Mouse (Mus musculus): ENCODE data around the gene Rhebl1. TPM values are rescaled to one million over a fixed set of nuclear protein-coding genes. Genes with fewer than 3 reads are reported as not detected.

Gene Rhebl1
- polyA plus RNA-seq, 1 experiment = 9.8 TPM

GRCm38 (mm10) chr15:98845149-98845548, 49.2 kb downstream of the Rhebl1 start:
- 0 out of 2 replicates have a peak overlapping the region, but pooled peaks have one; percentile 23 for H3K27ac ChIP-seq (ENCODE audit: control insufficient read depth, insufficient read depth, low read depth, low read length, poor library complexity)
- no peaks in the 10 kb centered on the region for H3K4me1 ChIP-seq (ENCODE audit: control insufficient read depth, insufficient read depth, low read length)
- TF ChIP-seq POLR2A (IDR thresholded peaks at IDR 0.05; ENCODE audit: borderline replicate concordance, control insufficient read depth, low read depth, low read length) (no peak), CTCF (IDR thresholded peaks at IDR 0.05; ENCODE audit: control insufficient read depth, insufficient read depth, low read length) (no peak)
- no peak overlapping the region for H3K4me3 ChIP-seq (replicated peaks; ENCODE audit: control insufficient read depth, low read depth, low read length)
- WGBS = 86% methylated on average over 2 of the region's 2 CpGs

- no peak for TF ChIP-seq POLR2A (IDR thresholded peaks at IDR 0.05; ENCODE audit: borderline replicate concordance, control insufficient read depth, low read depth, low read length)
- no peak for TF ChIP-seq CTCF (IDR thresholded peaks at IDR 0.05; ENCODE audit: control insufficient read depth, insufficient read depth, low read length)
- no peak overlapping the region for H3K4me3 ChIP-seq (replicated peaks; ENCODE audit: control insufficient read depth, low read depth, low read length)
- no peaks in the 10 kb centered on the region for H3K4me1 ChIP-seq (ENCODE audit: control insufficient read depth, insufficient read depth, low read length)
- H3K27ac ChIP-seq (ENCODE audit: control insufficient read depth, insufficient read depth, low read depth, low read length, poor library complexity) = no peak overlapping the region
- 88% methylated on average over 11 of the region's 11 CpGs for WGBS
Observed at GRCm38 (mm10) chr15:98843595-98844223, 50.6 kb downstream of the Rhebl1 start.

GRCm38 (mm10) chr15:98839671-98840585, 54.4 kb downstream of the Rhebl1 start:
- peaks cover 1% of the 10 kb centered on the region; the same call in 1 of the 2 replicates for H3K4me1 ChIP-seq (ENCODE audit: control insufficient read depth, insufficient read depth, low read length)

GRCm38 (mm10) chr15:98839161-98839560, 55.2 kb downstream of the Rhebl1 start:
- Histone ChIP-seq H3K4me1 (ENCODE audit: control insufficient read depth, insufficient read depth, low read length) (peaks cover 1% of the 10 kb centered on the region; the same call in 1 of the 2 replicates), H3K27ac (ENCODE audit: control insufficient read depth, insufficient read depth, low read depth, low read length, poor library complexity) (no peak overlapping the region), H3K4me3 (replicated peaks; ENCODE audit: control insufficient read depth, low read depth, low read length) (no peak overlapping the region)
- 96% methylated on average over 14 of the region's 14 CpGs for WGBS
- no peak for TF ChIP-seq CTCF (IDR thresholded peaks at IDR 0.05; ENCODE audit: control insufficient read depth, insufficient read depth, low read length)
- TF ChIP-seq POLR2A (IDR thresholded peaks at IDR 0.05; ENCODE audit: borderline replicate concordance, control insufficient read depth, low read depth, low read length) = no peak

More at GRCm38 (mm10) chr15:98839671-98840585, 54.4 kb downstream of the Rhebl1 start:
- Histone ChIP-seq H3K27ac (ENCODE audit: control insufficient read depth, insufficient read depth, low read depth, low read length, poor library complexity) (no peak overlapping the region), H3K4me3 (replicated peaks; ENCODE audit: control insufficient read depth, low read depth, low read length) (no peak overlapping the region)
- 92% methylated on average over 30 of the region's 30 CpGs for WGBS
- no peak for TF ChIP-seq CTCF (IDR thresholded peaks at IDR 0.05; ENCODE audit: control insufficient read depth, insufficient read depth, low read length)
- no peak for TF ChIP-seq POLR2A (IDR thresholded peaks at IDR 0.05; ENCODE audit: borderline replicate concordance, control insufficient read depth, low read depth, low read length)

- Histone ChIP-seq H3K4me1 (ENCODE audit: control insufficient read depth, insufficient read depth, low read length) (peaks cover 1% of the 10 kb centered on the region; the same call in 1 of the 2 replicates), H3K4me3 (replicated peaks; ENCODE audit: control insufficient read depth, low read depth, low read length) (no peak overlapping the region), H3K27ac (ENCODE audit: control insufficient read depth, insufficient read depth, low read depth, low read length, poor library complexity) (peak overlapping the region; percentile 46; the same call in 1 of the 2 replicates)
- TF ChIP-seq CTCF (IDR thresholded peaks at IDR 0.05; ENCODE audit: control insufficient read depth, insufficient read depth, low read length) = no peak
- no peak for TF ChIP-seq POLR2A (IDR thresholded peaks at IDR 0.05; ENCODE audit: borderline replicate concordance, control insufficient read depth, low read depth, low read length)
- 70% methylated on average over 4 of the region's 4 CpGs for WGBS
Observed at GRCm38 (mm10) chr15:98837743-98838103, 56.6 kb downstream of the Rhebl1 start.

- no peak for TF ChIP-seq CTCF (IDR thresholded peaks at IDR 0.05; ENCODE audit: control insufficient read depth, insufficient read depth, low read length)
- no peak for TF ChIP-seq POLR2A (IDR thresholded peaks at IDR 0.05; ENCODE audit: borderline replicate concordance, control insufficient read depth, low read depth, low read length)
- Histone ChIP-seq H3K27ac (ENCODE audit: control insufficient read depth, insufficient read depth, low read depth, low read length, poor library complexity) (peak overlapping the region; percentile 46; the same call in 1 of the 2 replicates), H3K4me3 (replicated peaks; ENCODE audit: control insufficient read depth, low read depth, low read length) (no peak overlapping the region), H3K4me1 (ENCODE audit: control insufficient read depth, insufficient read depth, low read length) (peaks cover 1% of the 10 kb centered on the region; the same call in 1 of the 2 replicates)
- 84% methylated on average over 21 of the region's 21 CpGs for WGBS
Observed at GRCm38 (mm10) chr15:98837006-98837742, 57.2 kb downstream of the Rhebl1 start.

GRCm38 (mm10) chr15:98835291-98835690, 59.0 kb downstream of the Rhebl1 start:
- Histone ChIP-seq H3K4me1 (ENCODE audit: control insufficient read depth, insufficient read depth, low read length) (peaks cover 1% of the 10 kb centered on the region; the same call in 1 of the 2 replicates), H3K27ac (ENCODE audit: control insufficient read depth, insufficient read depth, low read depth, low read length, poor library complexity) (no peak overlapping the region), H3K4me3 (replicated peaks; ENCODE audit: control insufficient read depth, low read depth, low read length) (no peak overlapping the region)
- WGBS = 95% methylated on average over 14 of the region's 14 CpGs
- TF ChIP-seq CTCF (IDR thresholded peaks at IDR 0.05; ENCODE audit: control insufficient read depth, insufficient read depth, low read length) (no peak), POLR2A (IDR thresholded peaks at IDR 0.05; ENCODE audit: borderline replicate concordance, control insufficient read depth, low read depth, low read length) (no peak)

All from bone marrow, adult 2 months (tissue).